Mouse (Mus musculus): Measurements from ENCODE around the gene Gm10128. TPM values are rescaled to one million over a fixed set of nuclear protein-coding genes. Genes with fewer than 3 reads are reported as not detected.
"Not testable (repeated sequence)": the region's sequence is repeated elsewhere in the genome, so short reads cannot be mapped to it uniquely, and the experiment has no call there.

Gene Gm10128
- polyA plus RNA-seq (2016; fragmentation: Nextera tagmentation; extraction: Ambion mirVana): not detected in 2 replicates

DNA sequence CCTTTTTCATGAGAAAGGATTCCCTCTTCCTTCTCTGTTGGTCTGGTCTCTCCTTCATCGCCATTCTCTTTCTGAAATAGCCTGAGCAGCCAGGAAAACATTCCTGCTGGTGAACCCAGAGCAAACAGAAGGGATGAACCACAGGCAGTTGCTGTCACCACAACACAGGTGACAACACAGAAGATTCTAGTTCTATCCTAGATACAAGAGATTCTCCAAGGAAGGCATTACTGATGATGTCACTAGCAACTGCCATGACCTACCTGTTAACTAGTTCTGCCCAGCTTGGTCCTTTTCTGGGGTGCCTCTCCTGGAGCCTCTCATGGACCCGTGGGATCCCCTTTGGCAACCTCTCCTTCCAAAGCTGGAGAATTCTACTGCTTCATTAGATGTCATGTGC lies at the start of gene Gm10128:
Gene Gm10128 (minus strand): TSS at position 101 of the 400 bp plus-strand sequence.
- not testable (repeated sequence) for H3K27me3 ChIP-seq; H3K9ac ChIP-seq (replicated peaks); H3K36me3 ChIP-seq; H3K4me2 ChIP-seq (replicated peaks); ATAC-seq (ENCODE audit: low FRiP score, low read depth); H3K27ac ChIP-seq (replicated peaks); H3K4me1 ChIP-seq; H3K9me3 ChIP-seq; H3K4me3 ChIP-seq
- no CpG with 5 or more reads among the region's 2 CpGs for WGBS

DNA sequence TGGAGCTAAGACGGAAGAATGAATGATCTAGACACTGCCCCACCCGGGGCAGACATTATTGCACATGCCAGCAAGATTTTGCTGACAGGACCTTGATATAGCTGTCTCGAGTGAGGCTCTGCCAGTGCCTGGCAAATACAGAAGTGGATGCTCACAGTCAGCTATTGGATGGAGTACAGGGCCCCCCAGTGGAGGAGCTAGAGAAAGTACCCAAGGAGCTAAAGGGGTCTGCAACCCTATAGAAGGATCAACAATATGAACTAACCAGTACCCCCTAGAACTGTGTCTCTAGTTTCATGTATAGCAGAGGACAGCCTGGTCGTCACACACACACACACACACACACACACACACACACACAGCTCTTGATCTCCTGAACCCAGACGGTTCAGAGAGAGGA lies 37.4 kb upstream of the Gm10128 start:
- H3K27me3 ChIP-seq; H3K27ac ChIP-seq (replicated peaks); H3K4me2 ChIP-seq (replicated peaks); H3K9ac ChIP-seq (replicated peaks); H3K4me3 ChIP-seq; ATAC-seq (ENCODE audit: low FRiP score, low read depth); H3K4me1 ChIP-seq; H3K36me3 ChIP-seq; H3K9me3 ChIP-seq: not testable (repeated sequence)
- 62% methylated on average over 4 of the region's 5 CpGs for WGBS

DNA sequence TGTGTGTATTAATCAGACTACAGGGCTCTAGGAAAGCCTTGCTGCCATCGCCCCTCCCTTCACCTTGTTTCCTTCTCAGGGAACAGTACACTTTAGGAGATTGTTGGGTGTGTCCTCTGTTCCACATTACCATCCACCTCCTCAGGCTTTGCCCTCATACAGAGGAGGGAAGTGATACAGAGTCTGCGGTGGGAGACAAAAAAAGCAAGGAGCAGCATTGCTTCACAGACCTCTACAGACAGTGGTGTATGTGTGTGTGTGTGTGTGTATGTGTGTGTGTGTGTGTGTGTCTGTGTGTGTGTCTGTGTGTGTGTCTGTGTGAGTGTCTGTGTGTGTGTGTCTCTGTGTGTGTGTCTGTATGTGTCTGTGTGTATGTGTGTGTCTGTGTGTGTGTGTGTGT lies 18.7 kb upstream of the Gm10128 start:
- not testable (repeated sequence) for H3K9ac ChIP-seq (replicated peaks); H3K4me2 ChIP-seq (replicated peaks); H3K36me3 ChIP-seq; H3K27me3 ChIP-seq; ATAC-seq (ENCODE audit: low FRiP score, low read depth); H3K4me3 ChIP-seq; H3K27ac ChIP-seq (replicated peaks); H3K9me3 ChIP-seq; H3K4me1 ChIP-seq
- WGBS: 81% methylated on average over 2 of the region's 2 CpGs

DNA sequence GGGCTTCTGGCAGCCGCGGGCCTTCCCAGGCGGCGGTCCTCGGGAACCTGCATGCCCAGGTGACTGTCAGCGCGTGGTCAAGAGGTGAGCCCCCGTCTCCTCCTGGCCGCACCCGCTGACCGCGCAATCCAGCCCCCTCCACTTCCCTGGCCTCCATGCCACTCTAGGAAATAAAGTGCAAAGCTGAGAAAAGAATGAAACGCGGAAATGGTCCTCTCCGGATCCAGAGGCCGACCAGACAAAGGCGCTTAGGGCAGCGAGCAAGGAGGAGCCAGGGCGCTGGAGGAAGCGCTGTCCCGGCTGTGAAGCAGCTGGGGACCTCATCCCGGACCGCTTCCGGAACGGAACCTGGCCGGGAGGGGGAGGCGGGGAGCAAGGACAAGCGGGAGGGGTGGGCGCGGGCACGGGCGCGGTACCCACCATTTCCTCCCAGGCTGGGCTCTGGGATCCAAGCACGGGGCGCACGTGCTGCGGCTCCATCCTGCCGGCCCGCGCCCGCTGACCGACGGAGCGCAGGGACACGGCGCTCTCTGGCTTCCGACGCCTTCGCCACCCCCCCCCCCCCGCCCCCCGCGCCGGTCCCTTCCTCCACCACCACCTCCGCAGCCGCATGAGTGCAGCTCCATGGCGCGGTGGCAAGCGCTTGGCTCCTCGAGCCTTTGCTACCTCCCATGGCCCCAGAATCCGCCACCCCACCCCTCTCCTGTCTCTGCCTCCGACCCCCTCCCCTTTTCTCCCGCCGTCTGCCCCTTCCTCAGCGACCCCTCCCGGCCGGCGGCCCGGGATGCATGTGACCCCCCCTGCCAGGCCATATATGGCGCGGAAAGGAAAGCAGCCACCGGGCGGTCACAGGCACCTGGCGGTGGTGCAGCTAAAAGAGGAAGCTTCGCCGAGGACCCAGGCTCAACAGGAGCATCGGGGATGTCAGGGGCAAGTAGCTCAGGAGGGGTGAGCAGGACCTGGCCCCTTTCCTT lies 14.6 kb upstream of the Gm10128 start:
- not testable (repeated sequence) for H3K27ac ChIP-seq (replicated peaks); H3K4me1 ChIP-seq; H3K9me3 ChIP-seq; H3K27me3 ChIP-seq; H3K36me3 ChIP-seq; ATAC-seq (ENCODE audit: low FRiP score, low read depth)
- Histone ChIP-seq H3K9ac (replicated peaks) (peak overlapping the region; percentile 49), H3K4me2 (replicated peaks) (peak overlapping the region; percentile 62), H3K4me3 (peak overlapping the region; percentile 46)
- under 1% methylated on average over 39 of the region's 76 CpGs for WGBS

DNA sequence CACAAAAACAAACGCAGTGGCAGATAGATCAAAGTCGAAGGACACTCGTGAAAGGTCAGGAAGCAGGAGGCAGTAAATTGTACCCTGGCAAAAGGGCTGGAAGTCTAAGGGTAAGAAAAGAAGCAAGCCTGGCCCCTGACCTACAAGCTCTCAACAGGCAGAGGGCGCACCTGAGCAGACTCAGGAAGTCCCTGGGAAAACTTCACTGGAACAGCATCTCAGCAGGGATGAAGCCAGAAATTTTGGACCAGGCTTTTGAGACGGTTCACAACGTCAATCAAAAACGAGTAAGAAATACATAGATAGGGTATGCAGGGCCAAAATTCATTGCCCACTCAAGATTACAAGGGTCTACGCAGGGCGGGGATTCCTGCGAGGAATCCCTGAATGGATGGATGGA lies 13.7 kb upstream of the Gm10128 start:
- H3K27me3 ChIP-seq; H3K9me3 ChIP-seq; H3K9ac ChIP-seq (replicated peaks); H3K4me1 ChIP-seq; H3K36me3 ChIP-seq; ATAC-seq (ENCODE audit: low FRiP score, low read depth); H3K27ac ChIP-seq (replicated peaks); H3K4me3 ChIP-seq: not testable (repeated sequence)
- H3K4me2 ChIP-seq (replicated peaks): peak overlapping the region; percentile 62
- whole genome bisulfite sequencing: 9% methylated on average over 9 of the region's 10 CpGs

DNA sequence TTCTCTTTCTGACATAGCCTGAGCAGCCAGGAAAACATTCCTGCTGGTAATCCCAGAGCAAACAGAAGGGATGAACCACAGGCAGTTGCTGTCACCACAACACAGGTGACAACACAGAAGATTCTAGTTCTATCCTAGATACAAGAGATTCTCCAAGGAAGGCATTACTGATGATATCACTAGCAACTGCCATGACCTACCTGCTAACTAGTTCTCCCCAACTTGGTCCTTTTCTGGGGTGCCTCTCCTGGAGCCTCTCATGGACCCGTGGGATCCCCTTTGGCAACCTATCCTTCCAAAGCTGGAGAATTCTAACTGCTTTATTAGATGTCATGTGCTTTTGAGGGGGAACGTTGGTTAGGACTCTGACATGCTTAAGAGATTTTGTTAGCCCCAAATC lies 48.3 kb downstream of the Gm10128 start, which contains the start of gene Gm10338:
Gene Gm10338 (minus strand): TSS at position 101 of the 400 bp plus-strand sequence.
- no CpG with 5 or more reads among the region's 2 CpGs for WGBS
- not testable (repeated sequence) for H3K27me3 ChIP-seq

More for the DNA sequence above, 48.3 kb downstream of the Gm10128 start, which contains the start of gene Gm10338:
- H3K9me3 ChIP-seq; ATAC-seq (ENCODE audit: low FRiP score, low read depth); H3K4me3 ChIP-seq; H3K4me2 ChIP-seq (replicated peaks); H3K27ac ChIP-seq (replicated peaks); H3K4me1 ChIP-seq; H3K9ac ChIP-seq (replicated peaks); H3K36me3 ChIP-seq: not testable (repeated sequence)

Other genes starting within 250 kb of the Gm10128 start
- gene Gm3755, start 193.1 kb downstream of the Gm10128 start, polyA plus RNA-seq (2016; fragmentation: Nextera tagmentation; extraction: Ambion mirVana): 0.31 TPM in 1 of 2 replicates, not detected in the other
- 1.5 and 2.8 TPM in 2 replicates for gene Gm3752, start 160.2 kb downstream of the Gm10128 start, polyA plus RNA-seq (2016; fragmentation: Nextera tagmentation; extraction: Ambion mirVana)
- 1.7 and 2.1 TPM in 2 replicates for gene Gm3558, start 75.4 kb downstream of the Gm10128 start, polyA plus RNA-seq (2016; fragmentation: Nextera tagmentation; extraction: Ambion mirVana)
- not detected in 2 replicates for gene Gm10338, start 48.4 kb downstream of the Gm10128 start, polyA plus RNA-seq (2016; fragmentation: Nextera tagmentation; extraction: Ambion mirVana)
- not detected in 2 replicates for gene Gm26661, start 147.6 kb upstream of the Gm10128 start, polyA plus RNA-seq (2016; fragmentation: Nextera tagmentation; extraction: Ambion mirVana)
- gene Flnb, start 174.0 kb upstream of the Gm10128 start, polyA plus RNA-seq (2016; fragmentation: Nextera tagmentation; extraction: Ambion mirVana): 21.3 and 23.4 TPM in 2 replicates

Data from midbrain, embryonic 12.5 days (tissue).